8 mouse cellular contexts compared by ENCODE assay signal in the genomic region with DNA sequence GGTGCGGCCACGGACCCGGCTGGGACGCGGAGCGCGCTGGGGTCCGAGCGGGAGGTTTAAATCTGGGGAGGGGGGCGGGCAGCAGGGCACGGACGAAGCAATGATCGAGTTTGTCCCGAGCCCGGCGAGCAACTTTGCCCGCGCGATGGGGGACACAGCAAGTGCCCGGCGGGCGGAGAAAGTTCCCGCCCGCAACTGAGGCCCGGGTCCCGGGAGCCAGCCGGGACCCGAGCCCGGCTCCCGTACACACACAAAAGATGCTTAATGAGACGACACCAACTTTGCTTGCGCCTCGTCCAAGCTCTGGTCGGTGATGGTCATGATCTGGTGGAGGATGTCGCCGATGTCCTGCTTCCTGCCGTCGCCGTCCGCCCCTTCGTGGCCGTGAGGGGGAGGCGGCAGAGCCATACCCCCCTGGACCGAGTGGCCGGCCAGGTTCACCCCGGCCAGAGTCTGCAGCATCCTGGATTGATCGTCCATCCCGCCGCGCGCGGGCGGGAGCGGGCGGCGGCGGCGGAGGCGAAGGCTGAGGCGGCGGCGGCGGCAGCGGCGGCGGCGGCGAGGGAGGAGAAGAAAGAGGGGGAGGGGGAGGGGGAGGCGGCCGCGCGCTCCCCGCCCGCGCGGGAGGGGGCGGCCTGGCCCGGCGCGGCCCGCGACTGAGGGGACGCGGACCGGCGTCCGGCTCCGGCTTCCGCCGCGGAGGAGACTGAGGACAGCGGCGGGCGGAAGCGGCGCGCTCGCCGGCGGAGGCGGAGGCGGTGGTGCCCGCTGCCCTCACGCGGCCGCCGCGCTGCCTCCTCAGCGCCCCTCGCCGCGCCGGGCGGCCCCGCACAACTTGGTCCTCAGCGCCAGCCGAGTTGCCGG. TPM values are rescaled to one million over a fixed set of nuclear protein-coding genes. Genes with fewer than 3 reads are reported as not detected.
DNase-seq lines count a peak whose midpoint lies in the region; ATAC-seq and TF ChIP-seq lines count a peak whose summit lies in the region.

No protein-coding gene starts in this region.

- under 1% methylated on average over 78 of the region's 118 CpGs for WGBS in heart, embryonic 12.5 days
- under 1% methylated on average over 63 of the region's 118 CpGs for WGBS in kidney, embryonic 15.5 days
- under 1% methylated on average over 96 of the region's 118 CpGs for WGBS in lung, embryonic 15.5 days

- H3K27me3 ChIP-seq in C2C12 (ENCODE audit: control insufficient read depth, insufficient read depth, insufficient read length) = no peaks in the 10 kb centered on the region
- H3K27me3 ChIP-seq in heart, embryonic 12.5 days (replicated peaks) = no peaks in the 10 kb centered on the region
- no peaks in the 10 kb centered on the region for H3K27me3 ChIP-seq in kidney, embryonic 15.5 days
- H3K27me3 ChIP-seq in lung, embryonic 15.5 days = no peaks in the 10 kb centered on the region

- H3K36me3 ChIP-seq in C2C12 (ENCODE audit: control insufficient read depth, insufficient read depth) = peaks cover 11% of the 10 kb centered on the region
- no peaks in the 10 kb centered on the region for H3K36me3 ChIP-seq in heart, embryonic 12.5 days
- no peaks in the 10 kb centered on the region for H3K36me3 ChIP-seq in kidney, embryonic 15.5 days
- no peaks in the 10 kb centered on the region for H3K36me3 ChIP-seq in lung, embryonic 15.5 days

- H3K4me2 ChIP-seq in heart, embryonic 12.5 days = peak overlapping the region; percentile 94
- H3K4me2 ChIP-seq in kidney, embryonic 15.5 days = peak overlapping the region; percentile 81
- H3K4me2 ChIP-seq in lung, embryonic 15.5 days = peak overlapping the region; percentile 89

- peak; percentile 55 for ATAC-seq in heart, embryonic 12.5 days (ENCODE audit: insufficient number of reproducible peaks, low FRiP score)
- ATAC-seq in kidney, embryonic 15.5 days (replicated peaks; ENCODE audit: low FRiP score) = peak; percentile 23
- peak; percentile 36; the same call in 1 of the 2 replicates for ATAC-seq in lung, embryonic 15.5 days (ENCODE audit: borderline replicate concordance, extremely low read depth, low FRiP score, low TSS enrichment)

- H3K27ac ChIP-seq in heart, embryonic 12.5 days (ENCODE audit: poor library complexity, severe bottlenecking) = peak overlapping the region; percentile 99
- H3K27ac ChIP-seq in kidney, embryonic 15.5 days = peak overlapping the region; percentile 98
- H3K27ac ChIP-seq in lung, embryonic 15.5 days = peak overlapping the region; percentile 100

- peak overlapping the region; percentile 92 for H3ac ChIP-seq in C2C12 (ENCODE audit: control insufficient read depth, insufficient read length, low read depth)

- H3K4me1 ChIP-seq in heart, embryonic 12.5 days (replicated peaks) = peaks cover 10% of the 10 kb centered on the region
- H3K4me1 ChIP-seq in kidney, embryonic 15.5 days = peaks cover 26% of the 10 kb centered on the region
- peaks cover 28% of the 10 kb centered on the region for H3K4me1 ChIP-seq in lung, embryonic 15.5 days

- H3K9ac ChIP-seq in heart, embryonic 12.5 days = peak overlapping the region; percentile 98
- peak overlapping the region; percentile 91 for H3K9ac ChIP-seq in kidney, embryonic 15.5 days
- peak overlapping the region; percentile 95 for H3K9ac ChIP-seq in lung, embryonic 15.5 days

- H3K9me3 ChIP-seq in heart, embryonic 12.5 days (replicated peaks) = no peaks in the 10 kb centered on the region
- H3K9me3 ChIP-seq in kidney, embryonic 15.5 days (replicated peaks) = no peaks in the 10 kb centered on the region
- H3K9me3 ChIP-seq in lung, embryonic 15.5 days = no peaks in the 10 kb centered on the region

- H3K79me3 ChIP-seq in C2C12 (ENCODE audit: low read depth) = no peaks in the 10 kb centered on the region

- DNase-seq in adrenal gland, adult (ENCODE audit: inconsistent age in 2 of 2, low spot score in 1 of 2) = peak; percentile 69 to 88
- peak; percentile 60 for DNase-seq in embryo, embryonic 10 days (ENCODE audit: low spot score)
- DNase-seq in ovary, adult 18-20 months (ENCODE audit: low spot score) = peak; percentile 17
- DNase-seq in thymus, postnatal 10 days (ENCODE audit: low spot score in 2 of 2) = peak; percentile 10 to 30

- H3K4me3 ChIP-seq in C2C12 (ENCODE audit: insufficient read depth, poor library complexity, severe bottlenecking) = peak overlapping the region; percentile 66
- H3K4me3 ChIP-seq in heart, embryonic 12.5 days = peak overlapping the region; percentile 92
- H3K4me3 ChIP-seq in kidney, embryonic 15.5 days (replicated peaks) = peak overlapping the region; percentile 79
- peak overlapping the region; percentile 85 for H3K4me3 ChIP-seq in lung, embryonic 15.5 days

- TF ChIP-seq CTCF in C2C12 (IDR thresholded peaks at IDR 0.05; ENCODE audit: control insufficient read depth, insufficient read depth, insufficient read length) = no peak

- H3K79me2 ChIP-seq in C2C12 (ENCODE audit: control insufficient read depth, insufficient read depth) = peaks cover 14% of the 10 kb centered on the region

TF ChIP-seq in C2C12, 6 proteins besides CTCF, POLR2A, EP300 and RAD21:
- TF ChIP-seq MAX (IDR thresholded peaks at IDR 0.05) = peak; percentile 29
- no peak for TF ChIP-seq FOSL1 (IDR thresholded peaks at IDR 0.05; ENCODE audit: insufficient read depth, low read length, poor library complexity, severe bottlenecking)
- no peak for TF ChIP-seq MYOD1 (IDR thresholded peaks at IDR 0.05; ENCODE audit: control insufficient read depth, insufficient read length, low read depth)
- TF ChIP-seq MYOG (IDR thresholded peaks at IDR 0.05; ENCODE audit: control insufficient read depth, extremely low read depth, insufficient read length) = no peak
- TF ChIP-seq CEBPB (IDR thresholded peaks at IDR 0.05; ENCODE audit: low read depth) = no peak
- TF ChIP-seq USF1 (IDR thresholded peaks at IDR 0.05; ENCODE audit: low read depth) = no peak

RNA-seq across cellular contexts. Expression of a gene that starts 1.3 kb away (rescaled TPM):
- 5.8 TPM for polyA plus RNA-seq in C2C12 (2012; fragmentation: generic; extraction: Trizol)
- 30.4 and 33.1 TPM in 2 replicates for polyA plus RNA-seq in heart, embryonic 12.5 days (2016; fragmentation: Nextera tagmentation; extraction: Ambion mirVana)
- polyA plus RNA-seq in kidney, embryonic 15.5 days (2015; fragmentation: Nextera tagmentation; extraction: Ambion mirVana) = 26.2 and 26.6 TPM in 2 replicates
- polyA plus RNA-seq in lung, embryonic 15.5 days (2015; fragmentation: Nextera tagmentation; extraction: Ambion mirVana) = 28.3 and 28.6 TPM in 2 replicates

RNA-seq across cellular contexts. Expression of a gene that starts 34.9 kb away (rescaled TPM):
- polyA plus RNA-seq in C2C12 (2012; fragmentation: generic; extraction: Trizol) = 33.2 TPM
- 63.4 and 64.8 TPM in 2 replicates for polyA plus RNA-seq in heart, embryonic 12.5 days (2016; fragmentation: Nextera tagmentation; extraction: Ambion mirVana)
- 86.4 and 95.8 TPM in 2 replicates for polyA plus RNA-seq in kidney, embryonic 15.5 days (2015; fragmentation: Nextera tagmentation; extraction: Ambion mirVana)
- polyA plus RNA-seq in lung, embryonic 15.5 days (2015; fragmentation: Nextera tagmentation; extraction: Ambion mirVana) = 97.3 and 100 TPM in 2 replicates

Comparison
In these comparisons a context has a peak if more than half of its experiments do, and no peak if none do; other contexts are left out.
1. Peak in every context shown above with its lines: DNase-seq, ATAC-seq, H3K4me3 ChIP-seq and H3K27ac ChIP-seq.
2. DNase-seq: peak in every context shown above with its lines; median percentile 78 in adrenal gland, adult; 60 in embryo, embryonic 10 days; 20 in thymus, postnatal 10 days; 17 in ovary, adult 18-20 months.